Mouse (Mus musculus) neural tube, postnatal 0 days (tissue): ENCODE data around the gene As3mt. TPM values are rescaled to one million over a fixed set of nuclear protein-coding genes. Genes with fewer than 3 reads are reported as not detected.

Source experiments
- polyA plus RNA-seq: library from polyadenylated mRNA; unstranded; fragments of >200 nt; fragmentation: Nextera tagmentation; extraction: Ambion mirVana; gene quantifications from 2 replicates; pipeline ENCODE4 v1.2.1, GENCODE M21; 2015

As3mt gene
- polyA plus RNA-seq = 36.6 and 40.0 TPM in 2 replicates

DNA sequence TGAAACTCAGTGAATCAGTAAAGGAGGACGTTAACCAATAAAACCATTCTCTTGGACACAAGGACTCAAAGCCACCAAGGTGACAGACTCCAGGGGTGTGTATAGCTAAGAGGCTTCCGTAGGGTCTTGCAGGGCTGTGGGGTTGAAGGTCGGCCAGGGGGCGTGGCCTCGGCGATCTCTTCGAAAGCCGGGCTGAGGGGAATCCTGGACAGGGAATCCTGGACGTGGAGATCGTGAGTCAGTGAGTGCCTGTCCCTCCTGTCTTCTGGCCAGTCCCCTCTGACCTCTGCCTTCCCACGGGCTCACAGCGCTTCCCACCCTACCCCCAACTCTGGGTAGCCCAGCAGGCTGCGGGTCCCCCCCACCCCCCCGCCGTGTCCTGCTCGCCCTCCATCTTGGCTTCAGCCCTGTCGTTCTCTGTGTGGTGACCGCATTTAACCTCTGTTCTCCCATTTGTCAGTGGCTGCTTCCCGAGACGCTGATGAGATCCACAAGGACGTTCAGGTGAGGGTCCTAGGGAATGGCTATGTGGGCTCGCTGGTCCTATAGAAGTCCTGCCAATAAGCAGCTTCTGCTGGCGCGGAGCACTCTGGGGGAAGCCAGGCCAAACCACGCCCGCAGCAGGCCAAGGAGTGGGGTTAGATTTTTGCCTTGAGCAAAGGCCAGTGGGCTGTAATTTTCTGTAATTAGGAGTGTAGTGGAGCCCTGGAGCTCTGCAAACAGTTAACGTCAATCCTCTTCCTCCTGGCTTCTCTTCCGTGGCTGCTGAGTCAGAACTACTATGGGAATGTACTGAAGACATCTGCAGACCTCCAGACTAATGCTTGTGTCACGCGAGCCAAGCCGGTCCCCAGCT is at the start of gene As3mt:
As3mt (plus strand) TSS at position 163 of the 856 bp plus-strand sequence.

GRCm38 (mm10) chr19:46672766-46673418 is 34.4 kb upstream of the As3mt start, which contains the start of gene Cyp17a1:
Cyp17a1 (minus strand) TSS chr19:46673172.

DNA sequence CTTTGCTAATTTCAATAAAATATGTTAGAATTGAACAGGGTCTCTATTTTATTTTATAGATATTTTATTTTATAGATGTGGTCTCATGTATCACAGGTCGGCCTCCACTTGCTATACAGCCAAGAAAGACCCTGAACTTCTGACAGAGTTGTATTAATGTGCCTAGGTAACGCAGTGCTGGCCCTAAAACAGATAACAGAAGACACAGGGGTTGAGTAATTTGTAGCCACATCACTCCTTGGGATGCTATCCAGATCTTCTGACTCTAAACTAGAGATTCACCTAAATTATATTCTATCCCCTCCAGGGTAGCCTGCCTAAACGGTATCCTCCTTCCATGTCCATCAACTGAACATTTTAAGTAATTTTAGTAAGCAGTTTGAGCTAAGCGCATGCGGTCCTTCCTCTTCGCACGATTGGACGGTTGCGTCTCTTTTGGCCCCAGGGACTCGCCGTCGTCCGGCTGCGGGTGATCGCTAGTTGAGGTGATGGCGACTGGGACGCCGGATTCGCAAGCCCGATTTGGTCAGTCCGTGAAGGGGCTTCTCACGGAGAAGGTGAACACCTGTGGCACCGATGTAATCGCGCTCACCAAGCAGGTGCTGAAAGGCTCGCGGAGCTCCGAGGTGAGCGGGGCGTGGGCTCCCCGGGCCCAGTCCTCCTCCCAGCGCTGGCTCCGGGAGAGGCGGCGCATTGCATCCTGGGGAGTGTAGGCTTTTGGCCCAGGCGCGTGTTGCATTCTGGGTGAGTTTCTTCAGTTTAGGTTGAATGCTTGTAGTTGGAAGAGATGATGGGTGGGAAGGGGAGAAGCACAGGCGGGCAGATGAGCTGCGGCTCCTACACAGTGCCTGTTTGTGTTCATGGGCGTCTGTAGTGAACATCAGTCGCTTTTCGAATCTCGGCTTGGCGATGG is 17.5 kb upstream of the As3mt start, which contains the start of gene Borcs7:
Borcs7 (plus strand) TSS at position 447 of the 913 bp plus-strand sequence.

GRCm38 (mm10) chr19:46761247-46761946 is 54.1 kb downstream of the As3mt start, which contains the start of gene Cnnm2:
Cnnm2 (plus strand) TSS chr19:46761596.

Other genes with a start within 250 kb of the As3mt start
- gene Trim8, start 205.8 kb upstream of the As3mt start, polyA plus RNA-seq = 29.8 and 33.8 TPM in 2 replicates
- gene Arl3, start 134.3 kb upstream of the As3mt start, polyA plus RNA-seq = 208 and 221 TPM in 2 replicates
- gene Sfxn2, start 134.1 kb upstream of the As3mt start, polyA plus RNA-seq = 9.7 and 13.3 TPM in 2 replicates
- 25.7 and 26.5 TPM in 2 replicates for gene Wbp1l, start 108.4 kb upstream of the As3mt start, polyA plus RNA-seq
- not detected in 2 replicates for gene Cyp17a1, start 34.3 kb upstream of the As3mt start, polyA plus RNA-seq
- gene Borcs7, start 17.6 kb upstream of the As3mt start, polyA plus RNA-seq = 40.4 and 42.0 TPM in 2 replicates
- 11.9 and 13.2 TPM in 2 replicates for gene Cnnm2, start 54.1 kb downstream of the As3mt start, polyA plus RNA-seq